Mouse (Mus musculus) forebrain, embryonic 16.5 days (tissue): ENCODE data around the gene Ptgds. TPM values are rescaled to one million over a fixed set of nuclear protein-coding genes. Genes with fewer than 3 reads are reported as not detected.

Source experiments
- ATAC-seq: fragments of 200-750 bp; cut with Nextera tagmentation; 2 replicates; pipeline ENCODE4 v1.8.0; 2017; ENCODE audit warnings: mild to moderate bottlenecking, moderate library complexity
- H3K27ac ChIP-seq: fragments of 300-500 bp; sonication (generic); 2 replicates; pipeline ENCODE4 v1.5.1; 2014; ENCODE audit warnings: low read length, control low read depth
- H3K27me3 ChIP-seq: fragments of 300-500 bp; sonication (generic); replicated peaks from 2 replicates; pipeline ENCODE4 v1.6.1; 2014; ENCODE audit warnings: low read length; ENCODE audit not compliant: control insufficient read depth, insufficient read depth
- H3K36me3 ChIP-seq: fragments of 300-500 bp; sonication (generic); 2 replicates; pipeline ENCODE4 v1.6.1; 2014; ENCODE audit not compliant: control insufficient read depth, insufficient read depth
- H3K4me1 ChIP-seq: fragments of 300-500 bp; sonication (generic); replicated peaks from 2 replicates; pipeline ENCODE4 v1.6.1; 2014; ENCODE audit warnings: low read length; ENCODE audit not compliant: control insufficient read depth, insufficient read depth
- H3K4me2 ChIP-seq: fragments of 300-500 bp; sonication (generic); 2 replicates; pipeline ENCODE4 v1.6.1; 2014; ENCODE audit warnings: mild to moderate bottlenecking, low read length, control low read depth
- H3K4me3 ChIP-seq: fragments of 300-500 bp; sonication (generic); replicated peaks from 2 replicates; pipeline ENCODE4 v1.5.1; 2014; ENCODE audit warnings: mild to moderate bottlenecking, low read length, control low read depth
- H3K9ac ChIP-seq: fragments of 300-500 bp; sonication (generic); replicated peaks from 2 replicates; pipeline ENCODE4 v1.6.1; 2014; ENCODE audit warnings: low read depth, low read length, control low read depth
- H3K9me3 ChIP-seq: fragments of 300-500 bp; sonication (generic); 2 replicates; pipeline ENCODE4 v1.6.1; 2016; ENCODE audit warnings: low read length; ENCODE audit not compliant: control insufficient read depth
- WGBS: fragments of 180-500 bp; shearing (Covaris S2); extraction: QIAGEN DNeasy Blood & Tissue Kit; methylation state at CpG from one replicate; pipeline ENCODE4 v1.1.7; 2014; 5-methylcytosine and 5-hydroxymethylcytosine counted together
- microRNA-seq: library from miRNA; unstranded; fragments of <30 nt; microRNA quantifications from one replicate; pipeline ENCODE4, GENCODE M21; 2017
- polyA plus RNA-seq: library from polyadenylated mRNA; unstranded; fragments of >200 nt; fragmentation: Nextera tagmentation; extraction: Ambion mirVana; gene quantifications from 2 replicates; pipeline ENCODE4 v1.2.1, GENCODE M21; 2015

Gene Ptgds
- polyA plus RNA-seq, 1 experiment from 2014 or later = 212 TPM

GRCm38 (mm10) chr2:25425481-25425880, 44.4 kb downstream of the Ptgds start:
- Histone ChIP-seq H3K4me1 (peaks cover 17% of the 10 kb centered on the region), H3K36me3 (no peaks in the 10 kb centered on the region), H3K4me2 (no peak overlapping the region), H3K9ac (0 out of 2 replicates have a peak overlapping the region, but pooled peaks have one; percentile 13), H3K27ac (no peak overlapping the region), H3K27me3 (no peaks in the 10 kb centered on the region; the same call in 1 of the 2 replicates), H3K9me3 (no peaks in the 10 kb centered on the region), H3K4me3 (no peak overlapping the region)
- WGBS = 40% methylated on average over 27 of the region's 27 CpGs
- no peak for ATAC-seq

GRCm38 (mm10) chr2:25423626-25424025, 46.2 kb downstream of the Ptgds start:
- Histone ChIP-seq H3K9ac (no peak overlapping the region), H3K4me3 (no peak overlapping the region), H3K36me3 (no peaks in the 10 kb centered on the region), H3K9me3 (no peaks in the 10 kb centered on the region), H3K27me3 (no peaks in the 10 kb centered on the region; the same call in 1 of the 2 replicates), H3K4me1 (peaks cover 3% of the 10 kb centered on the region; the same call in 1 of the 2 replicates), H3K27ac (no peak overlapping the region), H3K4me2 (no peak overlapping the region)
- 63% methylated on average over 1 of the region's 1 CpGs for WGBS
- no peak for ATAC-seq

- no peak for ATAC-seq
- H3K4me2 ChIP-seq = no peak within 1 kb of the TSS
- no peaks in the 10 kb centered on the region; the same call in 1 of the 2 replicates for H3K4me1 ChIP-seq
- H3K36me3 ChIP-seq = no peaks in the 10 kb centered on the region
- no peaks in the 10 kb centered on the region for H3K9me3 ChIP-seq
- H3K9ac ChIP-seq = no peak within 1 kb of the TSS
- WGBS = 72% methylated on average over 17 of the region's 17 CpGs
- no peak within 1 kb of the TSS for H3K4me3 ChIP-seq
- no peak within 1 kb of the TSS for H3K27ac ChIP-seq
- H3K27me3 ChIP-seq = no peaks in the 10 kb centered on the region; the same call in 1 of the 2 replicates
These were observed 47.0 kb downstream of the Ptgds start, which contains the start of gene Fut7 for GRCm38 (mm10) chr2:25422587-25423410. TSS of gene Fut7 (plus strand) at chr2:25423267.

- Histone ChIP-seq H3K9ac (no peak overlapping the region), H3K4me2 (no peak overlapping the region), H3K27me3 (no peaks in the 10 kb centered on the region; the same call in 1 of the 2 replicates), H3K27ac (no peak overlapping the region), H3K9me3 (no peaks in the 10 kb centered on the region), H3K36me3 (no peaks in the 10 kb centered on the region), H3K4me3 (no peak overlapping the region), H3K4me1 (no peaks in the 10 kb centered on the region; the same call in 1 of the 2 replicates)
- peak; percentile 51; the same call in 1 of the 2 replicates for ATAC-seq
- WGBS = 19% methylated on average over 3 of the region's 3 CpGs
These were observed 48.0 kb downstream of the Ptgds start for GRCm38 (mm10) chr2:25421896-25422295.

- H3K9ac ChIP-seq = no peak overlapping the region
- no peaks in the 10 kb centered on the region for H3K36me3 ChIP-seq
- no peak for ATAC-seq
- no peak overlapping the region for H3K4me3 ChIP-seq
- 7% methylated on average over 3 of the region's 3 CpGs for WGBS
- no peak overlapping the region for H3K27ac ChIP-seq
- no peaks in the 10 kb centered on the region for H3K27me3 ChIP-seq
- no peak overlapping the region for H3K4me2 ChIP-seq
- no peaks in the 10 kb centered on the region for H3K4me1 ChIP-seq
- H3K9me3 ChIP-seq = no peaks in the 10 kb centered on the region
These were observed 52.4 kb downstream of the Ptgds start for GRCm38 (mm10) chr2:25417426-25417825.

Small RNA genes within 50 kb of the gene (microRNA-seq; reads per million reads assigned to microRNA genes)
- gene Mir3087 = not detected

Other genes starting within 250 kb of the Ptgds start
- 394 TPM in 2 replicates for gene Tubb4b, start 245.3 kb downstream of the Ptgds start, polyA plus RNA-seq
- gene Slc34a3, start 235.7 kb downstream of the Ptgds start, polyA plus RNA-seq = not detected in 2 replicates
- gene Rnf224, start 233.3 kb downstream of the Ptgds start, polyA plus RNA-seq = not detected in 2 replicates
- 91.6 and 106 TPM in 2 replicates for gene Rnf208, start 227.8 kb downstream of the Ptgds start, polyA plus RNA-seq
- gene Cysrt1, start 227.6 kb downstream of the Ptgds start, polyA plus RNA-seq = 0.33 TPM in 1 of 2 replicates, not detected in the other
- gene AL732309.1, start 223.2 kb downstream of the Ptgds start, polyA plus RNA-seq = 5.8 and 9.0 TPM in 2 replicates
- 16.0 and 16.2 TPM in 2 replicates for gene Tmem203, start 214.6 kb downstream of the Ptgds start, polyA plus RNA-seq
- 14.8 and 16.4 TPM in 2 replicates for gene Tprn, start 207.4 kb downstream of the Ptgds start, polyA plus RNA-seq
- 199 and 204 TPM in 2 replicates for gene Ssna1, start 197.6 kb downstream of the Ptgds start, polyA plus RNA-seq
- gene Anapc2, start 197.6 kb downstream of the Ptgds start, polyA plus RNA-seq = 150 and 159 TPM in 2 replicates
- not detected in 2 replicates for gene Tmem210, start 181.9 kb downstream of the Ptgds start, polyA plus RNA-seq
- gene Lrrc26, start 180.1 kb downstream of the Ptgds start, polyA plus RNA-seq = 0.21 TPM in 1 of 2 replicates, not detected in the other
- 19.0 and 29.4 TPM in 2 replicates for gene Grin1, start 150.9 kb downstream of the Ptgds start, polyA plus RNA-seq
- gene Man1b1, start 137.7 kb downstream of the Ptgds start, polyA plus RNA-seq = 50.6 and 54.6 TPM in 2 replicates
- 21.5 and 26.9 TPM in 2 replicates for gene Dpp7, start 113.7 kb downstream of the Ptgds start, polyA plus RNA-seq
- gene Uap1l1, start 104.4 kb downstream of the Ptgds start, polyA plus RNA-seq = 3.3 and 7.5 TPM in 2 replicates
- 23.8 and 29.9 TPM in 2 replicates for gene Sapcd2, start 97.7 kb downstream of the Ptgds start, polyA plus RNA-seq
- 5.2 and 6.2 TPM in 2 replicates for gene Entpd2, start 74.2 kb downstream of the Ptgds start, polyA plus RNA-seq
- gene Npdc1, start 70.7 kb downstream of the Ptgds start, polyA plus RNA-seq = 384 and 515 TPM in 2 replicates
- 0.31 TPM in 1 of 2 replicates, not detected in the other for gene Fut7, start 46.8 kb downstream of the Ptgds start, polyA plus RNA-seq
- gene Abca2, start 41.3 kb downstream of the Ptgds start, polyA plus RNA-seq = 12.2 and 14.9 TPM in 2 replicates
- 2.4 and 4.6 TPM in 2 replicates for gene Clic3, start 13.2 kb downstream of the Ptgds start, polyA plus RNA-seq
- 89.2 and 108 TPM in 2 replicates for gene Paxx, start 9.0 kb downstream of the Ptgds start, polyA plus RNA-seq
- not detected in 2 replicates for gene Lcn12, start 23.9 kb upstream of the Ptgds start, polyA plus RNA-seq
- gene Fbxw5, start 30.7 kb upstream of the Ptgds start, polyA plus RNA-seq = 133 and 156 TPM in 2 replicates
- 4.4 and 4.5 TPM in 2 replicates for gene C8g, start 31.7 kb upstream of the Ptgds start, polyA plus RNA-seq
- 26.8 and 29.5 TPM in 2 replicates for gene Traf2, start 76.9 kb upstream of the Ptgds start, polyA plus RNA-seq
- gene Edf1, start 87.8 kb upstream of the Ptgds start, polyA plus RNA-seq = 327 and 359 TPM in 2 replicates
- gene Mamdc4, start 104.8 kb upstream of the Ptgds start, polyA plus RNA-seq = 1.0 and 2.8 TPM in 2 replicates
- gene Phpt1, start 105.2 kb upstream of the Ptgds start, polyA plus RNA-seq = 141 and 145 TPM in 2 replicates
- 5.8 and 7.7 TPM in 2 replicates for gene Ajm1, start 111.7 kb upstream of the Ptgds start, polyA plus RNA-seq
- 67.5 and 73.6 TPM in 2 replicates for gene Rabl6, start 138.5 kb upstream of the Ptgds start, polyA plus RNA-seq
- gene Ccdc183, start 147.6 kb upstream of the Ptgds start, polyA plus RNA-seq = 0.17 and 0.24 TPM in 2 replicates
- gene Tmem141, start 152.0 kb upstream of the Ptgds start, polyA plus RNA-seq = 20.6 and 28.9 TPM in 2 replicates
- 2.3 and 4.1 TPM in 2 replicates for gene Fcna, start 158.0 kb upstream of the Ptgds start, polyA plus RNA-seq
- not detected in 2 replicates for gene Lcn8, start 183.1 kb upstream of the Ptgds start, polyA plus RNA-seq
- gene Lcn5, start 187.9 kb upstream of the Ptgds start, polyA plus RNA-seq = not detected in 2 replicates
- gene Lcn6, start 206.7 kb upstream of the Ptgds start, polyA plus RNA-seq = not detected in 2 replicates
- not detected in 2 replicates for gene Lcn10, start 212.7 kb upstream of the Ptgds start, polyA plus RNA-seq
- gene Obp2a, start 230.0 kb upstream of the Ptgds start, polyA plus RNA-seq = not detected in 2 replicates
- 105 and 127 TPM in 2 replicates for gene Bmyc, start 236.7 kb upstream of the Ptgds start, polyA plus RNA-seq